Mouse (Mus musculus) heart, adult 2 months (tissue): ENCODE data around the gene Hist2h4.

ENCODE experiments used
- CTCF ChIP-seq: fragments of 200-600 bp; IDR thresholded peaks from 2 replicates; pipeline ENCODE4 v1.8.1; 2022; ENCODE audit warnings: antibody characterized with exemption, mild to moderate bottlenecking, moderate library complexity
- EP300 ChIP-seq: fragments of 200-500 bp; IDR thresholded peaks from 2 replicates; pipeline ENCODE4 v1.6.1; 2011; ENCODE audit warnings: low read depth, low read length, control low read depth; ENCODE audit not compliant: insufficient read depth
- POLR2A ChIP-seq: fragments of 200-500 bp; IDR thresholded peaks from 2 replicates; pipeline ENCODE4 v1.6.1; 2011; ENCODE audit warnings: mild to moderate bottlenecking, low read depth, low read length, control low read depth; ENCODE audit not compliant: insufficient read depth

DNA sequence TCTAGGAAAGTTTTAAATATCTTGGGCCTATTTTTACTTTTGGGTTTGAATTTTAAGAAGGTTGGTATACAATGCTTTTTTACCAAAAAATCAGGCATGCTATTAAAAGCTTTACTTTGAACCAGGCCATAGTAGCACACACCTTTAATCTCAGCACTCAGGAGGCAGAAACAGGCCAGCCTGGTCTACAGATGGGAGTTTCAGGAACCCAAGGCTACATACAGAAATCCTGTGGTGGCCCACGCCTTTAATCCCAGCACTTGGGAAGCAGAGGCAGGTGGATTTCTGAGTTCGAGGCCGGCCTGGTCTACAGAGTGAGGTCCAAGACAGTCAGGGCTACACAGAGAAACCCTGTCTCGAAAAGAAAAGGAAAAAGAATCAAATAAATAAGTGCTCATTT, 4.4 kb upstream of the Hist2h4 start:
- TF ChIP-seq POLR2A (no peak), EP300 (no peak), CTCF (no peak)
